Mouse (Mus musculus) forebrain, postnatal 0 days (tissue): ENCODE measurements around the gene Fam107b. TPM values are rescaled to one million over a fixed set of nuclear protein-coding genes. Genes with fewer than 3 reads are reported as not detected.

Source experiments
- ATAC-seq: fragments of 200-750 bp; cut with Nextera tagmentation; 2 replicates; pipeline ENCODE4 v1.8.0; 2017; ENCODE audit warnings: mild to moderate bottlenecking, moderate library complexity
- DNase-seq: peaks from one replicate; pipeline ENCODE4 v3.0.0-alpha.2; 2015
- H3K27ac ChIP-seq: fragments of 300-500 bp; sonication (generic); 2 replicates; pipeline ENCODE4 v1.5.1; 2014; ENCODE audit warnings: low read depth, mild to moderate bottlenecking, antibody characterized with exemption, low read length, moderate library complexity, mixed read lengths
- H3K27me3 ChIP-seq: fragments of 300-500 bp; sonication (generic); 2 replicates; pipeline ENCODE4 v1.6.1; 2014; ENCODE audit warnings: mild to moderate bottlenecking, low read length, mixed read lengths; ENCODE audit not compliant: insufficient read depth
- H3K36me3 ChIP-seq: fragments of 300-500 bp; sonication (generic); 2 replicates; pipeline ENCODE4 v1.6.1; 2014; ENCODE audit warnings: mild to moderate bottlenecking, moderate library complexity; ENCODE audit not compliant: insufficient read depth
- H3K4me1 ChIP-seq: fragments of 300-500 bp; sonication (generic); 2 replicates; pipeline ENCODE4 v1.6.1; 2014; ENCODE audit warnings: antibody characterized with exemption; ENCODE audit not compliant: insufficient read depth
- H3K4me2 ChIP-seq: fragments of 300-500 bp; sonication (generic); 2 replicates; pipeline ENCODE4 v1.6.1; 2014; ENCODE audit warnings: low read depth, mild to moderate bottlenecking, moderate library complexity
- H3K4me3 ChIP-seq: fragments of 300-500 bp; sonication (generic); 2 replicates; pipeline ENCODE4 v1.5.1; 2014; ENCODE audit warnings: low read depth, low read length, mixed read lengths
- H3K9ac ChIP-seq: fragments of 300-500 bp; sonication (generic); 2 replicates; pipeline ENCODE4 v1.6.1; 2014; ENCODE audit warnings: mild to moderate bottlenecking
- H3K9me3 ChIP-seq: fragments of 300-500 bp; sonication (generic); 2 replicates; pipeline ENCODE4 v1.6.1; 2016; ENCODE audit warnings: low read length
- CTCF ChIP-seq: sonication (generic); IDR thresholded peaks from 2 replicates; pipeline ENCODE4 v1.5.1; 2016; ENCODE audit warnings: antibody characterized with exemption, control low read depth, low read depth
- WGBS: fragments of 180-500 bp; shearing (Covaris S2); extraction: QIAGEN DNeasy Blood & Tissue Kit; methylation state at CpG from one replicate; pipeline ENCODE4 v1.1.7; 2014; 5-methylcytosine and 5-hydroxymethylcytosine counted together
- polyA plus RNA-seq: library from polyadenylated mRNA; unstranded; fragments of >200 nt; fragmentation: Nextera tagmentation; extraction: Ambion mirVana; gene quantifications from 2 replicates; pipeline ENCODE4 v1.2.1, GENCODE M21; 2015
- total RNA-seq: library from RNA; depleted of rRNA; stranded (reverse); fragments of >200 nt; gene quantifications from 2 replicates; pipeline ENCODE4 v1.2.3, GENCODE M21; 2014

Gene Fam107b
- total and polyA plus RNA-seq, 2 experiments from 2014 or later, result 31.2 to 63.4 TPM

- H3K4me3 ChIP-seq, result no peak overlapping the region
- ATAC-seq (no peak), DNase-seq (no peak)
- no peaks in the 10 kb centered on the region for H3K36me3 ChIP-seq
- no peak overlapping the region for H3K4me2 ChIP-seq
- TF ChIP-seq CTCF, result no peak
- H3K27me3 ChIP-seq, result no peaks in the 10 kb centered on the region
- no peaks in the 10 kb centered on the region for H3K4me1 ChIP-seq
- no peak overlapping the region for H3K27ac ChIP-seq
- WGBS, result 88% methylated on average over 4 of the region's 4 CpGs
- H3K9ac ChIP-seq, result no peak overlapping the region
- H3K9me3 ChIP-seq, result no peaks in the 10 kb centered on the region
Measured at GRCm38 (mm10) chr2:3645741-3646140, 75.5 kb downstream of the Fam107b start.

DNA sequence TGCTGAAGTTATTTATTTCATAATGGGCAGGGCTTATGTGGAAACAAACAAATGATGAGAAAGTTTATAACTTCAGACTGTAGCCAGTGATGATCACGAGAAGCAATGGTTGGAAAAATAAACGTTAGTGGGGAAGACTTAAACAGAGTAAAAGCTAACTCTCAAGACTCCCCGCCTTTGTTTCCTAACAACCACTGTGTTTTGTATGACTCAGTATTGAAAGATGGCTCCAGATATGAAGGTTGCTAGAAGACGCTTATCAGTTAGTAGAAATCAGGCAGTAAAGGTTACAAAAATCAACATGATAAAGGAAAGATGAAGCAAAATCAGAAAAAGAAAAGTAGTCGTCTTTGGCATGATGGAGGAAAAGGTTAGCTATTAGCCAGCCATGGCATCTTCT is 78.9 kb downstream of the Fam107b start:
- Histone ChIP-seq H3K27ac (no peak overlapping the region), H3K9ac (no peak overlapping the region), H3K9me3 (no peaks in the 10 kb centered on the region), H3K4me2 (no peak overlapping the region), H3K4me3 (no peak overlapping the region), H3K4me1 (no peaks in the 10 kb centered on the region), H3K36me3 (no peaks in the 10 kb centered on the region), H3K27me3 (no peaks in the 10 kb centered on the region)
- TF ChIP-seq CTCF, result no peak
- ATAC-seq, result no peak
- 85% methylated on average over 5 of the region's 5 CpGs for WGBS
- DNase-seq, result no peak

DNA sequence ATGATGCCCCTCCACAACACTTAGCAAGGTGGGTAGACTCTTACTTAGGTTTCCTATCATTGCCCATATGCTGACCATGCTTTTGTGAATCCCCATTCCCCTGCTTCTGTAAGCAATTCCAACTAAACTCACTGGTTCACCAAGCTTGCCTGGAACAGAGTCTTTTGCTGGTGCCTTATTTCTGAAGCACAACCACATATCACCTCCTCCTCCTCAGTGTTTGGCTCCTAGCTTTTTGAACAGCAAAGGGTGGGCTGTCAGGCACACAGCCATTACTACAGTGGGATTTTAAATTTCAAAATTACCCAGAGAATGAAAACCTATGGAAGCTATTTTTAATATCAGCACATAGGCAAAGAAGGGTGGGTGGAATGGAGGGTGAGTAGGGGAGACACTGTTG is 84.3 kb downstream of the Fam107b start:
- H3K4me2 ChIP-seq, result no peak overlapping the region
- no peak overlapping the region for H3K9ac ChIP-seq
- no peak overlapping the region for H3K27ac ChIP-seq
- no peaks in the 10 kb centered on the region for H3K9me3 ChIP-seq
- TF ChIP-seq CTCF, result no peak
- H3K4me1 ChIP-seq, result no peaks in the 10 kb centered on the region
- DNase-seq (no peak), ATAC-seq (no peak)
- H3K4me3 ChIP-seq, result no peak overlapping the region
- no peaks in the 10 kb centered on the region for H3K27me3 ChIP-seq
- H3K36me3 ChIP-seq, result no peaks in the 10 kb centered on the region

GRCm38 (mm10) chr2:3656091-3656490 is 85.8 kb downstream of the Fam107b start:
- TF ChIP-seq CTCF, result no peak
- no peak overlapping the region for H3K4me3 ChIP-seq
- H3K4me1 ChIP-seq, result no peaks in the 10 kb centered on the region
- DNase-seq (no peak), ATAC-seq (no peak)
- H3K9me3 ChIP-seq, result no peaks in the 10 kb centered on the region
- H3K27ac ChIP-seq, result no peak overlapping the region
- WGBS, result 92% methylated on average over 3 of the region's 3 CpGs
- no peaks in the 10 kb centered on the region for H3K36me3 ChIP-seq
- no peak overlapping the region for H3K4me2 ChIP-seq
- H3K27me3 ChIP-seq, result no peaks in the 10 kb centered on the region
- no peak overlapping the region for H3K9ac ChIP-seq

DNA sequence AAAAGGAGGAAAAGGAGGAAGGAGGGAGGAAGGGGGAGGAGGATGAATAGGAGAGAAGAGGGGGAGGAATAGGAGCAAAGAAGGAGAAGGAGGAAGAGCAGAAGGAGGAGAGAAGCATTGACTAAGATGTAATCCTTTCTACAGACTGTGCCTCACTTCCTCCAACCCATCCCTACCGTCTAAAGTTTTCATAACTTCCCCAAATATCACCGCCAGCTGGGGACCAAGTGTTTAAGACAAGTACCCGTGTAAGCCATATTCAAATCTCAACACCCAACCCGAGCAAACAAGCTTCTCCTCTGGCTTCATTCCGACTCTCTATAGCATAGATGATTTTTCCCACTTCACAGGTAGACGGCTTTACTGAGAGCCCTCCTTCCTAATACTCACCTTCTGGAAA is 86.5 kb downstream of the Fam107b start:
- 93% methylated on average over 6 of the region's 6 CpGs for WGBS
- Histone ChIP-seq H3K4me1 (no peaks in the 10 kb centered on the region), H3K27ac (no peak overlapping the region), H3K9me3 (no peaks in the 10 kb centered on the region), H3K27me3 (no peaks in the 10 kb centered on the region), H3K4me2 (no peak overlapping the region), H3K36me3 (no peaks in the 10 kb centered on the region), H3K4me3 (no peak overlapping the region), H3K9ac (no peak overlapping the region)
- TF ChIP-seq CTCF, result no peak
- no peak for ATAC-seq
- DNase-seq, result no peak

DNA sequence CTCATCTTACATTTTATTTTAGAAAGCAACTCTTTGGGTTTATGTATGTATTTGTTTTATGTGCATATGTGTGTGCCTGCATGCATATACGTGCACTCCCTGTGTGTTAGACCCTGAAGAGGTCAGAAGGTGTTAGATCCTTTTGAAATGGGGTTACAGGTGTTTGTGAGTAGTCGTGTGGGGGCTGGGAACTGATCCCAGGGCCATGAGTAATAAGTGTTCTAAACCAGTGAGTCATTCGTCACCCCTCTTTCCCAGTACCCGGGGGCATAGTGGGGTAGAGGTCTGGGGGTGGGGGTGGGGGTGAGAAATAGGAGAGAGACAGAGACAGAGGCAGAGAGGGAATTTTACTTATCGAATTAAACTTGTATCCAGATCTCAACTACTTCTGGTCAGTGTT is 87.1 kb downstream of the Fam107b start:
- Histone ChIP-seq H3K4me1 (no peaks in the 10 kb centered on the region), H3K36me3 (no peaks in the 10 kb centered on the region), H3K27ac (no peak overlapping the region), H3K9me3 (no peaks in the 10 kb centered on the region), H3K4me2 (no peak overlapping the region), H3K9ac (no peak overlapping the region), H3K27me3 (no peaks in the 10 kb centered on the region), H3K4me3 (no peak overlapping the region)
- 86% methylated on average over 5 of the region's 5 CpGs for WGBS
- TF ChIP-seq CTCF, result no peak
- DNase-seq, result no peak
- ATAC-seq, result no peak

DNA sequence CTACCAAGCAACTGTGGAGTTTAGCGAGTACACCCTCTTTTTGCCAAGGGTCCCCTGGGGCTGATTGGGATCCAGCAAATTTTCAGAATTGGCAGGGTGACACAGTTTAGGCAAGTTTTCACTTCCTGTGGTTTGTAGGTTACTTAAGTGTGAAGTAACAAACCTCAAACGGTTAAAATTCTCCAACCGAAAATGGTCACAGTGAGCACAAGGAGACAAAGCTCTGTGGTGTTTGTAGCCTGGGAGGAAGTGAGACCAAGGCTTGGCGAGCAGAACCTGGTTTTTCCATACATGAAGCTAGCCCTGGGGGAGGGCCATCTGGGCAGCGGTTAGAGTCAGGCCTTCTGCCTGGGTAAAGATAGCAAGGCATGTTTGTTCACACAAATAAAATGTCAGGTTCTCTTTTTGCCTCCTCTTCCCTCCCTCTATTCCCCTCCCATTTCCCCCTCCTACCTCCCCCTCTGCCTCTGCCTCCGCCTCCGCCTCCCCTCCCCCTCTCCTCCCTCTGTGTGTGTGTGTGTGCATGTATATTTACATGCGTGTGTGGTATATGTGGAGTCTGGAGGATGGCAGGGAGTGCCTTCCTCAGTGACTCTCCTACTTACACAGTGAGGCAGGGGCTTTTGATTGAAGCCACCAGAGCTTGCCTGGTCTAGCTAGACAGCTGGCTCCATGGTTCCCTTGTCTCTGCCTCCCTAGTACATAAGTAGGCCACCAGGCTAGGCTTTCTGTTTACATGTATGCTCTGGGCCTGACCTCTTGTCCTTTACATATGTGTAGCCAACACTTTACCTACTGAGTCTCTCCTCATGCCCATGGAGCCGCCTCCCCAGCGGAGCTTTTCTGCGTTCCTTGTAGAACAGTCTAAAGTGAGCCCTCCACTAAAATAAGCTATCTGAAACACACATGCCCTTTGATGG is 87.8 kb downstream of the Fam107b start:
- H3K27me3 ChIP-seq, result no peaks in the 10 kb centered on the region
- DNase-seq, result no peak
- H3K36me3 ChIP-seq, result no peaks in the 10 kb centered on the region
- H3K27ac ChIP-seq, result no peak overlapping the region
- H3K9me3 ChIP-seq, result no peaks in the 10 kb centered on the region
- ATAC-seq, result no peak
- no peak overlapping the region for H3K4me2 ChIP-seq
- H3K4me1 ChIP-seq, result no peaks in the 10 kb centered on the region
- 66% methylated on average over 11 of the region's 11 CpGs for WGBS
- H3K4me3 ChIP-seq, result no peak overlapping the region
- no peak overlapping the region for H3K9ac ChIP-seq
- TF ChIP-seq CTCF, result no peak
